Mouse (Mus musculus) limb, embryonic 10.5 days (tissue): ENCODE data around the gene Crebbp. TPM values are rescaled to one million over a fixed set of nuclear protein-coding genes. Genes with fewer than 3 reads are reported as not detected.

ENCODE experiments used
- DNase-seq: peaks from one replicate; pipeline ENCODE4 v3.0.0-alpha.2; 2017; ENCODE audit warnings: low spot score
- H3K27ac ChIP-seq: fragments of 300-500 bp; sonication (generic); 2 replicates; pipeline ENCODE4 v1.5.1; 2016; ENCODE audit warnings: mild to moderate bottlenecking
- H3K27me3 ChIP-seq: fragments of 300-500 bp; sonication (generic); 2 replicates; pipeline ENCODE4 v1.6.1; 2016; ENCODE audit warnings: low read depth, mild to moderate bottlenecking; ENCODE audit not compliant: poor library complexity, severe bottlenecking
- H3K36me3 ChIP-seq: fragments of 300-500 bp; sonication (generic); 2 replicates; pipeline ENCODE4 v1.6.1; 2016; ENCODE audit warnings: mild to moderate bottlenecking, moderate library complexity
- H3K4me1 ChIP-seq: fragments of 300-500 bp; sonication (generic); 2 replicates; pipeline ENCODE4 v1.6.1; 2016
- H3K4me3 ChIP-seq: fragments of 300-500 bp; sonication (generic); 2 replicates; pipeline ENCODE4 v1.5.1; 2016; ENCODE audit warnings: mild to moderate bottlenecking, moderate library complexity
- H3K9me3 ChIP-seq: fragments of 300-500 bp; sonication (generic); replicated peaks from 2 replicates; pipeline ENCODE4 v1.6.1; 2016; ENCODE audit warnings: mild to moderate bottlenecking
- WGBS: fragments of 180-500 bp; shearing (Covaris S2); methylation state at CpG from one replicate; pipeline ENCODE4 v1.1.7; 2016; 5-methylcytosine and 5-hydroxymethylcytosine counted together
- polyA plus RNA-seq: library from polyadenylated mRNA; unstranded; fragments of >200 nt; fragmentation: Nextera tagmentation; extraction: Ambion mirVana; gene quantifications from 2 replicates; pipeline ENCODE4 v1.2.1, GENCODE M21; 2016

Gene Crebbp
- polyA plus RNA-seq, 1 experiment from 2014 or later: 36.9 TPM

DNA sequence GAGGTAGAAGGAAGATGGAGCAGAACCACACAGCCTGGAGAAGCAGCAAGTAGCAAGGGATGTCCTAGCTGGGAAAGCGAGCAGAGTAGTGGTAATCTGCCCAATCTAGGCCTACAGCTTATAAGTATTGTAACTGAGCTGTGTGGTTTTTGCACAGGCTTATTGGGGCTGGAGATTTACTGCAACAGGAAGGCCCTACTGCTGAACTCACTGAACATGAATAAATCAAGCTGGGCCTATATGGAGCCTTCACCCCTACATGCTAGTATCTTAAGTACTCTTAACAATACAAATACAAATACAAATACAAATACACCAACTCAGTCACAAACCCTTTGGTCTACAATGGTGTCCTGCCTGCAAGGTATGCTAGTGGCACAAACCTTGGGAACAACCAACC lies 10.2 kb downstream of the Crebbp start:
- Histone ChIP-seq H3K4me1 (no peaks in the 10 kb centered on the region), H3K27ac (no peak overlapping the region), H3K36me3 (peaks cover 44% of the 10 kb centered on the region), H3K27me3 (no peaks in the 10 kb centered on the region), H3K9me3 (no peaks in the 10 kb centered on the region), H3K4me3 (no peak overlapping the region)
- DNase-seq: no peak
- WGBS: 88% methylated on average over 1 of the region's 1 CpGs

DNA sequence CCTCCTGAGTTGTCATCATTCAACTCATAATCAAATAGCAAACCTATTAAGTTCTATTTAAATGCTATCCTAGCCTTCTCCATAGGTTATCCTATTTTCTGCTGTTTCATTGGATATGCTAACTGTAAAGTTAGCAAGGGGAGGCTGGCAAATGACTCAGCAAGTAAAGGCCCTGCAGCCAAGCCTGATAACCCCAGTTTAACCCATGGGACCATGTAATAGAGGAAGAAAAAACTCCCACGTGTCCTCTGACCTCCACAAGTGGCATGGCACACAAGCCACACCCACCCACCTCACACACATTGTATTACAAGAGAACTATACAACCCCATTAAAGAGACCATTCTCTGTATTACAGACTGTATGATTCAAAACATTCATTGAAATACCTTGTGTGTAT lies 13.8 kb downstream of the Crebbp start:
- Histone ChIP-seq H3K9me3 (no peaks in the 10 kb centered on the region), H3K27me3 (no peaks in the 10 kb centered on the region), H3K4me3 (no peak overlapping the region), H3K27ac (no peak overlapping the region), H3K36me3 (peaks cover 20% of the 10 kb centered on the region), H3K4me1 (no peaks in the 10 kb centered on the region)
- no peak for DNase-seq
- 71% methylated on average over 1 of the region's 1 CpGs for WGBS

- H3K9me3 ChIP-seq: no peaks in the 10 kb centered on the region
- no peak for DNase-seq
- H3K4me3 ChIP-seq: no peak overlapping the region
- H3K27ac ChIP-seq: no peak overlapping the region
- H3K36me3 ChIP-seq: peaks cover 16% of the 10 kb centered on the region
- no peaks in the 10 kb centered on the region for H3K4me1 ChIP-seq
- 97% methylated on average over 2 of the region's 2 CpGs for WGBS
- H3K27me3 ChIP-seq: no peaks in the 10 kb centered on the region
Observed at GRCm38 (mm10) chr16:4199566-4199965, 14.2 kb downstream of the Crebbp start.

DNA sequence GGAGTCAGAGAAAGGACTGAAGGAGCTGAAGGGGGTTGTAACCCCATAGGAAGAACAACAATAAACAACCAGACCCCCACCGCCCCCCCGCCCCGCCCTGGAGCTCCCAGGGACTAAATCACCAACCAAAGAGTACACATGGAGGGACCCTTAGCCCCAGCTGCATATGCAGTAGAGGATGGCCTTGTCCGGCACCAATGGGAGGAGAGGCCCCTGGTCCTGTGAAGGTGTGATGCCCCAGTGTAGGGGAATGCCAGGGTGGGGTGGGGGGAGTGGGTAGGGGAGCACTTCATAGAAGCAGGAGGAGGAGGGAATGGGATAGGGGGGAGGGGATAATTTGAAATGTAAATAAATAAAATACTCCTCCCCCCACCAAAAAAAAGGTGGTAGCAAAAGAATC lies 15.8 kb downstream of the Crebbp start:
- Histone ChIP-seq H3K4me3 (no peak overlapping the region), H3K4me1 (no peaks in the 10 kb centered on the region), H3K36me3 (peaks cover 16% of the 10 kb centered on the region), H3K9me3 (no peaks in the 10 kb centered on the region), H3K27ac (no peak overlapping the region), H3K27me3 (no peaks in the 10 kb centered on the region)
- DNase-seq: no peak
- 93% methylated on average over 4 of the region's 4 CpGs for WGBS

DNA sequence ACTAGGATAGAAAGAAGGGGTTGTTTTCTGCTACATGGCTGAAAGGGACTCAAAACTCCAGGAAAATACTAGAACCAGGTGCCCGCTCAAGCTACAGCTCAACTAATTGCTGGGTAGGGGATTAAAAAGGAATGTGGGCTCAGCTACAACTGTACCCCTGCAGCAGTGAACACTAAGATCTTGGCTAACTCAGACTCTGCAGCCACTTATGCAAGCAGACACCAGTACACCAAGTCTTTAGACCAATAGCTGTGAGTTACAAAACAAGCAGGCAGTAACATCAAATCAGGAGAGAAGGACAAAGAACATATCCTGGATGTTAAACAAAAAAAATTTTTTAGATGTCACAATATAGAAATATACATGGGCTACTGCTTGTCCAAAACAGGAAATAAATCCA lies 23.6 kb downstream of the Crebbp start:
- WGBS: 87% methylated on average over 1 of the region's 1 CpGs
- Histone ChIP-seq H3K27me3 (no peaks in the 10 kb centered on the region), H3K4me3 (no peak overlapping the region), H3K9me3 (no peaks in the 10 kb centered on the region), H3K4me1 (no peaks in the 10 kb centered on the region), H3K36me3 (peaks cover 8% of the 10 kb centered on the region; the same call in 1 of the 2 replicates), H3K27ac (no peak overlapping the region)
- DNase-seq: no peak

DNA sequence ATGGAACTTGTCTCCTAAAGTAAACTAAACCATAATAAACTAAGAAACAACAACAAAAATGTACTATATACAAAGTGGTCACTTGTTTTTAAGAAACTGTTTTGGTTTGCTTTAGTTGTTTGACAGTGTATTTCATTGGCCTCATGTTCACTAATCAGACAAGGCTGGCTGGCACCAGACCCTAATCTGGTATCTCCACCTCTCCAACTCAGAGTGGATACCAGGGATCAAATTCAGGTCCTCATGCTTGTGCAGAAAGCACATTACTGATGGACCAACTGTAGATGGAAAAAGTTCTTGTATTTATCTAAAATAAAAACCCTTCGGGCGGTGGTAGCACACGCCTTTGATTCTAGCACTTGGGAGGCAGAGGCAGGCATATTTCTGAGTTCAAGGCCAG lies 38.7 kb downstream of the Crebbp start:
- Histone ChIP-seq H3K36me3 (peaks cover 59% of the 10 kb centered on the region), H3K9me3 (no peaks in the 10 kb centered on the region), H3K27ac (no peak overlapping the region), H3K4me1 (no peaks in the 10 kb centered on the region), H3K4me3 (no peak overlapping the region), H3K27me3 (no peaks in the 10 kb centered on the region)
- DNase-seq: no peak
- 95% methylated on average over 3 of the region's 3 CpGs for WGBS

DNA sequence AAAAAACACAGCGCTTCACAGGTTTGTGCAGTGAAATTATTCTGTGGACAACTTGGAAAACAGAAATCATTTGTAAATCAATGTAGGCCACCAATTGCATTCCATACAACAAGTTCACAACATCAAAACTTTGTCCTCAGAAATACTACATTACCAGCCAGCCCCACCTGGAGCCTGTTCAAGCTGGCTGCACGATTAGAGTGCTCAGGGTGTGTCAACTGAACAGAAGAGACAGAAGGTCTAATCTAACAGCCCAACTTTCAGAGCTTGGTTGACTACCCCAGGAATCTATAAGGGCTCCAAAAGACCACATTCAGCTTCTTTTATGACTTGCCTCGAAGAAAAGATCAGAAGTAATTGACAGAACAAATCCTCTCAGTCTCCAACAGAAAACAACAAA lies 44.3 kb downstream of the Crebbp start:
- Histone ChIP-seq H3K4me3 (no peak overlapping the region), H3K27ac (no peak overlapping the region), H3K36me3 (peaks cover 53% of the 10 kb centered on the region), H3K4me1 (no peaks in the 10 kb centered on the region), H3K9me3 (0 out of 2 replicates have a peak, but pooled peaks cover 2% of the 10 kb centered on the region), H3K27me3 (no peaks in the 10 kb centered on the region)
- DNase-seq: no peak
- WGBS: 96% methylated on average over 3 of the region's 3 CpGs

DNA sequence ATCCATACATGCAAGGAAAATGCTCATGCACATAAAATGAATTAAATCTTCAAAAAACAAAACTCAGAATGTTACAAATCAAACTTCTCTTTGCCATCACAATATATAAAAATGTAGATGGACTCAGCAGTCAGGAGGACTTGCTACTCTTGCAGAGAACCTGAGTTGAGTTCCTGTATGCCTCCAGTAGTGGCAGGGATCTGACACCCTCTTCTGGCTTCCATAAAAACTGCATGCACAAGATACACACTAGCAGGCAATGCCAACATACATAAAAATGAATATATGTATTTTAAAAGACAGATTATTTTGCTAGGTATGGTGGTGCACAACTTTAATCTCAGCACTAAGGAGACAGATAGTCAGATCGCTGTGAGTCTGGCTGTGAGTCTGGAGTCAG lies 45.3 kb downstream of the Crebbp start:
- WGBS: 98% methylated on average over 1 of the region's 1 CpGs
- no peak for DNase-seq
- Histone ChIP-seq H3K9me3 (0 out of 2 replicates have a peak, but pooled peaks cover 2% of the 10 kb centered on the region), H3K4me1 (no peaks in the 10 kb centered on the region), H3K36me3 (peaks cover 49% of the 10 kb centered on the region), H3K4me3 (no peak overlapping the region), H3K27ac (no peak overlapping the region), H3K27me3 (no peaks in the 10 kb centered on the region)

- no peaks in the 10 kb centered on the region for H3K27me3 ChIP-seq
- no peak for DNase-seq
- no peak overlapping the region for H3K27ac ChIP-seq
- H3K4me3 ChIP-seq: no peak overlapping the region
- H3K9me3 ChIP-seq: no peaks in the 10 kb centered on the region
- H3K36me3 ChIP-seq: peaks cover 18% of the 10 kb centered on the region
- H3K4me1 ChIP-seq: no peaks in the 10 kb centered on the region
Observed at GRCm38 (mm10) chr16:4160898-4161247, 52.9 kb downstream of the Crebbp start.

GRCm38 (mm10) chr16:4160246-4160897 lies 53.4 kb downstream of the Crebbp start:
- H3K4me3 ChIP-seq: no peak overlapping the region
- H3K27me3 ChIP-seq: no peaks in the 10 kb centered on the region
- H3K36me3 ChIP-seq: peaks cover 16% of the 10 kb centered on the region
- no peaks in the 10 kb centered on the region for H3K9me3 ChIP-seq
- H3K4me1 ChIP-seq: no peaks in the 10 kb centered on the region
- H3K27ac ChIP-seq: no peak overlapping the region
- WGBS: 92% methylated on average over 4 of the region's 4 CpGs
- DNase-seq: no peak

GRCm38 (mm10) chr16:4153121-4153520 lies 60.7 kb downstream of the Crebbp start:
- Histone ChIP-seq H3K27me3 (no peaks in the 10 kb centered on the region), H3K36me3 (peaks cover 50% of the 10 kb centered on the region), H3K27ac (no peak overlapping the region), H3K4me3 (no peak overlapping the region), H3K9me3 (no peaks in the 10 kb centered on the region), H3K4me1 (no peaks in the 10 kb centered on the region)
- WGBS: 90% methylated on average over 1 of the region's 1 CpGs
- no peak for DNase-seq

DNA sequence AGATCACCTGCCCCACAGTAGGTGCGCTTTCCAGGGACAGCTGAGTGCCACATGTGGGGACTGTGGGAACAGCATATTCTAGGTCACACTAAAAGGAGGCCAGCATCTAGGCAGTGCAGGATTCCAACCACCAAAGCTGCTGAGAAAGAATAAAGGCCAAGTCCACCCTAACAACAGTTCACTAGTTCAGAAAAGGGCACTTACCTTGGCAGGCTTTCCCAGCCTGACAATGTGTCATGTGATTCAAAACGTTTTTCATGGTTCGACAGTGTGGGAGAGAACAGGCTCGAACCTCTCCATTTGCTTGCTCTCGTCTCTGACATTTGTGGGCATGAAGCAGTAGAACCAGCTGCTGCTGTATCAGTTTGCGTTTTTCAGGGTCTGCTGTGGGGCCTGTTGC lies 75.3 kb downstream of the Crebbp start:
- Histone ChIP-seq H3K36me3 (peaks cover 53% of the 10 kb centered on the region), H3K27ac (no peak overlapping the region), H3K4me3 (no peak overlapping the region), H3K27me3 (no peaks in the 10 kb centered on the region), H3K4me1 (no peaks in the 10 kb centered on the region), H3K9me3 (no peaks in the 10 kb centered on the region)
- DNase-seq: no peak
- WGBS: 89% methylated on average over 6 of the region's 6 CpGs

- no peaks in the 10 kb centered on the region for H3K9me3 ChIP-seq
- H3K36me3 ChIP-seq: peaks cover 57% of the 10 kb centered on the region
- no peak overlapping the region for H3K27ac ChIP-seq
- 90% methylated on average over 1 of the region's 1 CpGs for WGBS
- no peaks in the 10 kb centered on the region for H3K4me1 ChIP-seq
- no peak overlapping the region for H3K4me3 ChIP-seq
- DNase-seq: no peak
- no peaks in the 10 kb centered on the region for H3K27me3 ChIP-seq
Observed at GRCm38 (mm10) chr16:4133754-4134153, 80.0 kb downstream of the Crebbp start.

GRCm38 (mm10) chr16:4128894-4129293 lies 84.9 kb downstream of the Crebbp start:
- Histone ChIP-seq H3K27me3 (no peaks in the 10 kb centered on the region), H3K27ac (no peak overlapping the region), H3K4me1 (no peaks in the 10 kb centered on the region), H3K4me3 (no peak overlapping the region), H3K9me3 (no peaks in the 10 kb centered on the region), H3K36me3 (peaks cover 62% of the 10 kb centered on the region)
- DNase-seq: no peak
- WGBS: 86% methylated on average over 1 of the region's 1 CpGs
